Mouse (Mus musculus) bone marrow, adult 2 months (tissue): ENCODE measurements around the gene Mrpl12.

Source experiments
- CTCF ChIP-seq: fragments of 200-500 bp; IDR thresholded peaks from 2 replicates; pipeline ENCODE4 v1.5.1; 2011; ENCODE audit warnings: low read length, control low read depth; ENCODE audit not compliant: control insufficient read depth, insufficient read depth
- POLR2A ChIP-seq: fragments of 200-500 bp; IDR thresholded peaks from 2 replicates; pipeline ENCODE4 v1.6.1; 2011; ENCODE audit warnings: low read depth, mild to moderate bottlenecking, control low read depth, low read length, borderline replicate concordance; ENCODE audit not compliant: control insufficient read depth

GRCm38 (mm10) chr11:120527690-120528354 is 43.4 kb downstream of the Mrpl12 start:
- no peak for TF ChIP-seq POLR2A
- TF ChIP-seq CTCF = no peak
